ENCODE assay signal across 7 mouse cellular contexts in genomic region chr5:113906958-113907735, GRCm38 (mm10). TPM values are rescaled to one million over a fixed set of nuclear protein-coding genes. Genes with fewer than 3 reads are reported as not detected.
DNase-seq lines count a peak whose midpoint lies in the region; ATAC-seq and TF ChIP-seq lines count a peak whose summit lies in the region.

No protein-coding gene starts in this region.

- H3K27me3 ChIP-seq in C2C12 (ENCODE audit: control insufficient read depth, insufficient read depth, insufficient read length): no peaks in the 10 kb centered on the region
- H3K27me3 ChIP-seq in embryonic facial prominence, embryonic 15.5 days: no peaks in the 10 kb centered on the region
- H3K27me3 ChIP-seq in hindbrain, embryonic 13.5 days: no peaks in the 10 kb centered on the region
- no peaks in the 10 kb centered on the region for H3K27me3 ChIP-seq in liver, postnatal 0 days (ENCODE audit: insufficient read depth, low read length)
- H3K27me3 ChIP-seq in neural tube, embryonic 13.5 days: no peaks in the 10 kb centered on the region

- peak overlapping the region; percentile 92; the same call in 1 of the 2 replicates for H3K9ac ChIP-seq in embryonic facial prominence, embryonic 15.5 days
- peak overlapping the region; percentile 96 for H3K9ac ChIP-seq in hindbrain, embryonic 13.5 days
- H3K9ac ChIP-seq in liver, postnatal 0 days (replicated peaks): peak overlapping the region; percentile 91
- peak overlapping the region; percentile 97 for H3K9ac ChIP-seq in neural tube, embryonic 13.5 days

- H3K27ac ChIP-seq in embryonic facial prominence, embryonic 15.5 days (replicated peaks): peak overlapping the region; percentile 93
- peak overlapping the region; percentile 98 for H3K27ac ChIP-seq in hindbrain, embryonic 13.5 days
- peak overlapping the region; percentile 96 for H3K27ac ChIP-seq in liver, postnatal 0 days (ENCODE audit: low read depth)
- H3K27ac ChIP-seq in neural tube, embryonic 13.5 days (replicated peaks): peak overlapping the region; percentile 99

- H3K79me2 ChIP-seq in C2C12 (ENCODE audit: control insufficient read depth, insufficient read depth): peaks cover 63% of the 10 kb centered on the region

- no peak for TF ChIP-seq CTCF in C2C12 (IDR thresholded peaks at IDR 0.05; ENCODE audit: control insufficient read depth, insufficient read depth, insufficient read length)
- TF ChIP-seq CTCF in liver, postnatal 0 days (IDR thresholded peaks at IDR 0.05; ENCODE audit: low read depth): no peak

- peaks cover 40% of the 10 kb centered on the region for H3K4me1 ChIP-seq in embryonic facial prominence, embryonic 15.5 days
- peaks cover 53% of the 10 kb centered on the region for H3K4me1 ChIP-seq in hindbrain, embryonic 13.5 days (replicated peaks)
- H3K4me1 ChIP-seq in liver, postnatal 0 days (ENCODE audit: insufficient read depth): peaks cover 56% of the 10 kb centered on the region
- peaks cover 58% of the 10 kb centered on the region for H3K4me1 ChIP-seq in neural tube, embryonic 13.5 days (replicated peaks)

- peaks cover 58% of the 10 kb centered on the region for H3K79me3 ChIP-seq in C2C12 (ENCODE audit: low read depth)

- ATAC-seq in embryonic facial prominence, embryonic 15.5 days (ENCODE audit: insufficient number of reproducible peaks, low FRiP score, low TSS enrichment, low read depth): no peak
- no peak for ATAC-seq in hindbrain, embryonic 13.5 days (ENCODE audit: low FRiP score)
- ATAC-seq in liver, postnatal 0 days: no peak
- no peak for ATAC-seq in neural tube, embryonic 13.5 days (ENCODE audit: low read depth)

- H3ac ChIP-seq in C2C12 (ENCODE audit: control insufficient read depth, insufficient read length, low read depth): peak overlapping the region; percentile 96

- peak overlapping the region; percentile 84 for H3K4me2 ChIP-seq in embryonic facial prominence, embryonic 15.5 days (replicated peaks)
- peak overlapping the region; percentile 85 for H3K4me2 ChIP-seq in hindbrain, embryonic 13.5 days
- peak overlapping the region; percentile 93 for H3K4me2 ChIP-seq in liver, postnatal 0 days (ENCODE audit: low read depth, low read length)
- H3K4me2 ChIP-seq in neural tube, embryonic 13.5 days: peak overlapping the region; percentile 69

- 12% methylated on average over 17 of the region's 17 CpGs for WGBS in embryonic facial prominence, embryonic 15.5 days
- WGBS in hindbrain, embryonic 13.5 days: 17% methylated on average over 17 of the region's 17 CpGs
- 10% methylated on average over 17 of the region's 17 CpGs for WGBS in liver, postnatal 0 days (ENCODE audit: insufficient replicate concordance)
- 14% methylated on average over 17 of the region's 17 CpGs for WGBS in neural tube, embryonic 13.5 days

- H3K4me3 ChIP-seq in C2C12 (ENCODE audit: insufficient read depth, poor library complexity, severe bottlenecking): peak overlapping the region; percentile 78
- H3K4me3 ChIP-seq in embryonic facial prominence, embryonic 15.5 days (replicated peaks): peak overlapping the region; percentile 97
- H3K4me3 ChIP-seq in hindbrain, embryonic 13.5 days: peak overlapping the region; percentile 98
- peak overlapping the region; percentile 82 for H3K4me3 ChIP-seq in liver, postnatal 0 days (ENCODE audit: low read depth, low read length)
- peak overlapping the region; percentile 96 for H3K4me3 ChIP-seq in neural tube, embryonic 13.5 days

- H3K36me3 ChIP-seq in C2C12 (ENCODE audit: control insufficient read depth, insufficient read depth): no peaks in the 10 kb centered on the region
- no peaks in the 10 kb centered on the region for H3K36me3 ChIP-seq in embryonic facial prominence, embryonic 15.5 days
- no peaks in the 10 kb centered on the region for H3K36me3 ChIP-seq in hindbrain, embryonic 13.5 days
- H3K36me3 ChIP-seq in liver, postnatal 0 days (replicated peaks; ENCODE audit: insufficient read depth, low read length): no peaks in the 10 kb centered on the region
- H3K36me3 ChIP-seq in neural tube, embryonic 13.5 days: no peaks in the 10 kb centered on the region

- no peaks in the 10 kb centered on the region for H3K9me3 ChIP-seq in embryonic facial prominence, embryonic 15.5 days (replicated peaks)
- no peaks in the 10 kb centered on the region for H3K9me3 ChIP-seq in hindbrain, embryonic 13.5 days
- no peaks in the 10 kb centered on the region for H3K9me3 ChIP-seq in liver, postnatal 0 days (ENCODE audit: low read length)
- no peaks in the 10 kb centered on the region for H3K9me3 ChIP-seq in neural tube, embryonic 13.5 days

- peak; percentile 41 for DNase-seq in ES-CJ7 (ENCODE audit: low read depth, low spot score)
- peak; percentile 72 for DNase-seq in liver, postnatal 0 days
- DNase-seq in layer of hippocampus, adult 11-12 months (ENCODE audit: low spot score): no peak

- TF ChIP-seq EP300 in liver, postnatal 0 days (IDR thresholded peaks at IDR 0.05; ENCODE audit: low read depth): no peak

TF ChIP-seq in C2C12, 6 proteins besides CTCF, POLR2A, EP300 and RAD21:
- TF ChIP-seq CEBPB (IDR thresholded peaks at IDR 0.05; ENCODE audit: low read depth) (no peak), FOSL1 (IDR thresholded peaks at IDR 0.05; ENCODE audit: insufficient read depth, low read length, poor library complexity, severe bottlenecking) (no peak)

RNA-seq across cellular contexts. Expression of gene Coro1c, which starts 1.4 kb away (rescaled TPM):
- polyA plus RNA-seq in C2C12 (2012; fragmentation: generic; extraction: Trizol): 156 TPM
- polyA plus RNA-seq in embryonic facial prominence, embryonic 15.5 days (2015; fragmentation: Nextera tagmentation; extraction: Ambion mirVana): 99.0 and 101 TPM in 2 replicates
- polyA plus RNA-seq in hindbrain, embryonic 13.5 days (2015; fragmentation: Nextera tagmentation; extraction: Ambion mirVana): 176 and 190 TPM in 2 replicates
- 23.6 and 27.6 TPM in 2 replicates for polyA plus RNA-seq in liver, postnatal 0 days (2015; fragmentation: Nextera tagmentation; extraction: Ambion mirVana)
- 183 and 200 TPM in 2 replicates for polyA plus RNA-seq in neural tube, embryonic 13.5 days (2015; fragmentation: Nextera tagmentation; extraction: Ambion mirVana)
